Mouse (Mus musculus): Measurements from ENCODE around the gene Gse1.

- no peak for TF ChIP-seq CTCF (IDR thresholded peaks at IDR 0.05 in 2 of 3, conservative IDR thresholded peaks at IDR 0.05 in 1 of 3; ENCODE audit: control insufficient read depth in 1 of 3, insufficient read depth in 1 of 3, low read depth in 2 of 3, low read length in 3 of 3, poor library complexity in 1 of 3, severe bottlenecking in 1 of 3)
- no peak for TF ChIP-seq GABPA (IDR thresholded peaks at IDR 0.05; ENCODE audit: low read depth, low read length)
- no peak for TF ChIP-seq KAT2A (conservative IDR thresholded peaks at IDR 0.05; ENCODE audit: low read depth, low read length)
- no peak for TF ChIP-seq POLR2AphosphoS2 (IDR thresholded peaks at IDR 0.05; ENCODE audit: low read length)
- TF ChIP-seq ELF1 (IDR thresholded peaks at IDR 0.05; ENCODE audit: low read depth, low read length) = no peak
Observed at GRCm38 (mm10) chr8:120329030-120329748, 100.9 kb downstream of the Gse1 start.

Measured in MEL (cell line).